Mouse (Mus musculus): ENCODE results near the gene 1700016K19Rik. TPM values are rescaled to one million over a fixed set of nuclear protein-coding genes. Genes with fewer than 3 reads are reported as not detected.

Gene 1700016K19Rik
- polyA plus RNA-seq (2017; shearing (Covaris generic)) = not detected

DNA sequence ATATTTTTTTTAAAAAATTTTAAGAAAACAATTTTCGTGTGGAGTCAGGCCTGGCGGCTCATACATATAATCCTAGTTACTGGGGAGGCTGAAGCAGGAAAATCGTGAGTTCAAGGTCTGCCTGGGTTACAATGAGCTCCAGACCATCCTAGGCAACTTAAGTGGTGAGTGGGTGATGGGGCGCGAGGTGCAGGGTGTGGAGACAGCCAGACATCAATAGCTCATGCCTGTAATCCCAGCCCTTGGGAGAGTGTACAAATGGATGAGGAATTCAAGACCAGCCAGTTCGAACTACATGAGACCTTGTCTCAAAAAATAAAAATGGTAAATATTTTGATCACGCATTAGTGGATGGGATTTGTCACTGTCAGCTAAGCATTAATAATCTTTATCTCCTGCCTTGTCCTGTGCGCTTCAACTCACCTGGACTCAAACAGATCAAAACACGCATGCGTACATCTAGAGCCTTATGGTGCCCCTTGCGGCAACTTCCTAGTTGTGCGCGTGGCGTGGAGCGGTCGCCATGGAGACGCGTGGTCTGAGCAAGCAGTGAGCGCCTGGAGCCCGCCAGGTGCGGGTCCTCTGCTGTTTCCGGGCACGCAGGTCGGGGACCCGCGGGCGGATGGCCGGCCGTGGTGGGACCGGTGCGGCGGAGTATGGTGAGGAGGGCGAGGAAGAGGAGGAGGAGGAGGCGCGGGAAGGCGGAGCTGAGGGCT, at the start of gene 1700016K19Rik:
Gene 1700016K19Rik (plus strand): TSS at position 473 of the 716 bp plus-strand sequence.

DNA sequence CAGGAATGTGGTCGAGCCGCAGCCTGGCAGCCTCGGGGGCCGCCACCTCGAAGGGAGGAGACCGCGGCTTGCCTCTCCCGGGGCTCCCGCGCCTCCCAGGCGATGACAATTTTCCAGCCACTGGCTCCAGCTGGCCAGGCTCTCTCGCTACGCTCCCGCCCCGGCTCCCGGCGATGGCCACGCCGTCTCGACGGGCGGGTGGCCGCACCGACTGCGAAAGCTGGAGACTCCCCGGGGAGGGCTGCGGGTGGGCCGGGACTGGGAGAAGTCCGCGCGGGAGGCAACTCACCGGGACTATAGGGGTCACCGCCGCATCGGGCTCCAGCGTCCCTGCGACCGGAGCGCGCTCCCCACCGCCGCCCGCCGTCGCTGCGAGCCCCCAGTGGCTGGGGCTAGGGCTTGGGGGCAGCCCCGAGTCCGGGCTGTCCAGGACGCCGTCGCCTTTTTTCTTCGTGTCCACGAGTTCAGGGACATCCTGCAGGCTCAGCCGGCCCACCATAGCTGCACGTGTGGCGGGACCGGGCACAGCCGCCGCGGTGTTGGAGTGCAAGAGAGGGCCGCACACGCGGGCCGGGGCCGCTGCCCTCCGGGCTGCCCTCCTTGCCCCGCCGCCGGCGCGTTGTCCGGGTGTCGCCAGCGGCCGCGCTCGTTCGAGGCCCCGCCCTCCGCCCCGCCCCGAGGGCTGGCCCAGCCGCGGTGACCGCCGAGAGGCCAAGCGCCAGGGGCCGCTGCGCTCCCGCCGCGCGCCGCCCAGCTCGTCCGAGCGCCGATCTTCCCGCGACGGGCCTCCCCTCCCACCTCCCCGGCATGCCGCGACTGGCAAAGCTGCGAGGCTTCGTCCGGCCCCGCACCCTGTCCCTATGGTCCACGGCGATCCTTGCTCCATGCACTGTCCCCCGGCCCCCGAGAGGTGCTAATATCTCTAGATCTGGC, 27.7 kb downstream of the 1700016K19Rik start, which contains the start of gene Rflnb:
Gene Rflnb (minus strand): TSS at position 644 of the 933 bp plus-strand sequence.

Other genes starting within 250 kb of the 1700016K19Rik start
- not detected for gene Doc2b, start 203.9 kb upstream of the 1700016K19Rik start, polyA plus RNA-seq (2017; shearing (Covaris generic))
- 10.7 TPM for gene Rph3al, start 61.5 kb upstream of the 1700016K19Rik start, polyA plus RNA-seq (2017; shearing (Covaris generic))
- gene Rflnb, start 27.9 kb downstream of the 1700016K19Rik start, polyA plus RNA-seq (2017; shearing (Covaris generic)) = 171 TPM
- gene Vps53, start 179.7 kb downstream of the 1700016K19Rik start, polyA plus RNA-seq (2017; shearing (Covaris generic)) = 42.8 TPM
- 1.4 TPM for gene Fam57a, start 179.8 kb downstream of the 1700016K19Rik start, polyA plus RNA-seq (2017; shearing (Covaris generic))
- gene Dbil5, start 217.7 kb downstream of the 1700016K19Rik start, polyA plus RNA-seq (2017; shearing (Covaris generic)) = not detected
- gene Gemin4, start 217.8 kb downstream of the 1700016K19Rik start, polyA plus RNA-seq (2017; shearing (Covaris generic)) = 10.9 TPM
- gene Mrm3, start 243.8 kb downstream of the 1700016K19Rik start, polyA plus RNA-seq (2017; shearing (Covaris generic)) = 13.9 TPM
- gene Glod4, start 243.8 kb downstream of the 1700016K19Rik start, polyA plus RNA-seq (2017; shearing (Covaris generic)) = 40.2 TPM